Mouse (Mus musculus): ENCODE results near the gene Ubox5. TPM values are rescaled to one million over a fixed set of nuclear protein-coding genes. Genes with fewer than 3 reads are reported as not detected.

The Ubox5 gene
- polyA plus RNA-seq, 2 experiments, result 11.8 to 14.3 TPM

- Histone ChIP-seq H3K9me3 (ENCODE audit: control insufficient read depth, low read length) (no peaks in the 10 kb centered on the region), H3K4me1 (ENCODE audit: control insufficient read depth, insufficient read depth, low read length) (no peaks in the 10 kb centered on the region), H3K36me3 (ENCODE audit: control insufficient read depth, insufficient read depth, low read length) (peaks cover 27% of the 10 kb centered on the region), H3K27ac (replicated peaks; ENCODE audit: low read depth, low read length) (no peak overlapping the region), H3K4me3 (replicated peaks; ENCODE audit: low read length) (no peak overlapping the region), H3K27me3 (ENCODE audit: control insufficient read depth, insufficient read depth, low read length) (no peaks in the 10 kb centered on the region), H3K9ac (ENCODE audit: low read depth, low read length, severe bottlenecking) (no peak overlapping the region), H3K4me2 (replicated peaks; ENCODE audit: low read depth, low read length, severe bottlenecking) (no peak overlapping the region)
- ATAC-seq (ENCODE audit: low FRiP score, low read depth) (no peak), DNase-seq (ENCODE audit: low spot score) (no peak)
- no peak for TF ChIP-seq POLR2A (IDR thresholded peaks at IDR 0.05; ENCODE audit: borderline replicate concordance, extremely low read depth, insufficient read depth, insufficient read length)
- WGBS, result 88% methylated on average over 2 of the region's 2 CpGs
Observed at GRCm38 (mm10) chr2:130588373-130588772, 41.5 kb downstream of the Ubox5 start.

DNA sequence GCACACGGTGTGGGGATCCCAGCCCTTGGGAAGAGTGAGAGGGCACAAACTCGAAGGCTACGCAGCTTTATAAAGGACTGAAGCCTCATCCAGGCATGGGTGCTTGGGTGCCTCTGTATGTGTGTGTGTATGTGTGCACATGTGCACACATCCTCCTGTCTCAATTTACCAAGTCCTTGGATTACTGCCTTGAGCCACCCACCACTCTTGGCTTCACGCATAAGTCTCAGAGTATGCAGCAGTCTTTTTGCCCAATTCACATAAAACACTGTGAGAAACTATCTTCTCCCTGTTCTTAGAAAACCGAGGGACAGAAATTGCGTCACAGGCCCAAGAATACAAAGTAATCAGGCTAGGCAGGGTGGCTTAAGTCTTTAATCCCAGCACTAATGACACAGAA is 43.8 kb downstream of the Ubox5 start:
- Histone ChIP-seq H3K4me2 (replicated peaks; ENCODE audit: low read depth, low read length, severe bottlenecking) (no peak overlapping the region), H3K27ac (replicated peaks; ENCODE audit: low read depth, low read length) (no peak overlapping the region), H3K4me1 (ENCODE audit: control insufficient read depth, insufficient read depth, low read length) (no peaks in the 10 kb centered on the region), H3K36me3 (ENCODE audit: control insufficient read depth, insufficient read depth, low read length) (peaks cover 14% of the 10 kb centered on the region), H3K9me3 (ENCODE audit: control insufficient read depth, low read length) (no peaks in the 10 kb centered on the region), H3K9ac (ENCODE audit: low read depth, low read length, severe bottlenecking) (no peak overlapping the region), H3K4me3 (replicated peaks; ENCODE audit: low read length) (no peak overlapping the region), H3K27me3 (ENCODE audit: control insufficient read depth, insufficient read depth, low read length) (peaks cover 19% of the 10 kb centered on the region)
- DNase-seq (ENCODE audit: low spot score) (no peak), ATAC-seq (ENCODE audit: low FRiP score, low read depth) (no peak)
- WGBS, result 74% methylated on average over 6 of the region's 6 CpGs
- TF ChIP-seq POLR2A (IDR thresholded peaks at IDR 0.05; ENCODE audit: borderline replicate concordance, extremely low read depth, insufficient read depth, insufficient read length), result no peak

DNA sequence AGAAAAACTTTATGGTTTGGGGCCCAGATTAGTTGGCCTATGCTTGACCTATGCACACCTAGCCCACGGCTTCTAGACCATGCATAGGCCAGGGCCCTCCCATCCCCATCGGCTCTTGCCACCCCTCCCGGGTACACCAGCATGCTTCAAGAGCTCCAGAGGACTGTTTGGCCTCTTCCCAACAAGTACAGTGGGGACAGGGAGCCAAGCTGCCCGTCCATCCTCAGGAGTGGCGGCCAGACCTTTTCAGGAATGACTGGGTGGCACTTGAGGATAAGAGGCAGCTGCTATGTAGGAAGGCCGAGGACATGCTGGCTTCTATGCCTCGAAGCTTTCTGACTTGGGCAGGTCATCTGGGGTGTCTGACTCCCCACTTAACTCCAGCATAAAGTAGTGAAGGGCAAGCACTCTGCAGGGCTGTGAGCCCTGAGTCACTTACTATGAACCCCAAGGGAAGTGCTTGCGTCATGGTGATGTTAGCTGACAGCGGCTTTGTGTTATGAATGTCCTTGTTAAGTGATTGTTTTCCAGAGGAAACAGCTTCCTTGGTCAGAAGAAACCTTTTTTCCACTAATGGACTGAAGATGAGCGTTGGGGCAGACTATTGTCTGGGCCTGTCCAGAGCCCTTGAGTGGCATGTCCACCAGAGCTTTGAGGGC is 45.8 kb downstream of the Ubox5 start:
- Histone ChIP-seq H3K27me3 (ENCODE audit: control insufficient read depth, insufficient read depth, low read length) (peaks cover 39% of the 10 kb centered on the region), H3K4me2 (replicated peaks; ENCODE audit: low read depth, low read length, severe bottlenecking) (no peak overlapping the region), H3K4me3 (replicated peaks; ENCODE audit: low read length) (no peak overlapping the region), H3K9me3 (ENCODE audit: control insufficient read depth, low read length) (no peaks in the 10 kb centered on the region), H3K4me1 (ENCODE audit: control insufficient read depth, insufficient read depth, low read length) (peaks cover 6% of the 10 kb centered on the region; the same call in 1 of the 2 replicates), H3K9ac (ENCODE audit: low read depth, low read length, severe bottlenecking) (no peak overlapping the region), H3K27ac (replicated peaks; ENCODE audit: low read depth, low read length) (no peak overlapping the region), H3K36me3 (ENCODE audit: control insufficient read depth, insufficient read depth, low read length) (no peaks in the 10 kb centered on the region)
- ATAC-seq (ENCODE audit: low FRiP score, low read depth) (no peak), DNase-seq (ENCODE audit: low spot score) (no peak)
- no peak for TF ChIP-seq POLR2A (IDR thresholded peaks at IDR 0.05; ENCODE audit: borderline replicate concordance, extremely low read depth, insufficient read depth, insufficient read length)
- 81% methylated on average over 10 of the region's 10 CpGs for WGBS

- ATAC-seq (ENCODE audit: low FRiP score, low read depth), result no peak
- H3K9me3 ChIP-seq (ENCODE audit: control insufficient read depth, low read length), result no peaks in the 10 kb centered on the region
- H3K27ac ChIP-seq (replicated peaks; ENCODE audit: low read depth, low read length), result no peak within 1 kb of the TSS
- TF ChIP-seq POLR2A (IDR thresholded peaks at IDR 0.05; ENCODE audit: borderline replicate concordance, extremely low read depth, insufficient read depth, insufficient read length), result no peak
- peaks cover 54% of the 10 kb centered on the region for H3K27me3 ChIP-seq (ENCODE audit: control insufficient read depth, insufficient read depth, low read length)
- peaks cover 6% of the 10 kb centered on the region; the same call in 1 of the 2 replicates for H3K4me1 ChIP-seq (ENCODE audit: control insufficient read depth, insufficient read depth, low read length)
- H3K4me3 ChIP-seq (replicated peaks; ENCODE audit: low read length), result no peak within 1 kb of the TSS
- H3K4me2 ChIP-seq (replicated peaks; ENCODE audit: low read depth, low read length, severe bottlenecking), result 0 out of 2 replicates have a peak within 1 kb of the TSS, but pooled peaks have one; percentile 57
- no peak within 1 kb of the TSS for H3K9ac ChIP-seq (ENCODE audit: low read depth, low read length, severe bottlenecking)
- 34% methylated on average over 10 of the region's 10 CpGs for WGBS
- no peak for DNase-seq (ENCODE audit: low spot score)
- no peaks in the 10 kb centered on the region for H3K36me3 ChIP-seq (ENCODE audit: control insufficient read depth, insufficient read depth, low read length)
Observed at GRCm38 (mm10) chr2:130582552-130582951, 47.3 kb downstream of the Ubox5 start, which contains the start of gene Avp. Gene Avp, minus strand, starts transcription at chr2:130582554.

- WGBS, result 4% methylated on average over 16 of the region's 16 CpGs
- Histone ChIP-seq H3K4me1 (ENCODE audit: control insufficient read depth, insufficient read depth, low read length) (peaks cover 6% of the 10 kb centered on the region; the same call in 1 of the 2 replicates), H3K27me3 (ENCODE audit: control insufficient read depth, insufficient read depth, low read length) (peaks cover 67% of the 10 kb centered on the region), H3K4me3 (replicated peaks; ENCODE audit: low read length) (peak overlapping the region; percentile 37), H3K4me2 (replicated peaks; ENCODE audit: low read depth, low read length, severe bottlenecking) (peak overlapping the region; percentile 57), H3K9me3 (ENCODE audit: control insufficient read depth, low read length) (no peaks in the 10 kb centered on the region), H3K9ac (ENCODE audit: low read depth, low read length, severe bottlenecking) (peak overlapping the region; percentile 40; the same call in 1 of the 2 replicates), H3K27ac (replicated peaks; ENCODE audit: low read depth, low read length) (no peak overlapping the region), H3K36me3 (ENCODE audit: control insufficient read depth, insufficient read depth, low read length) (no peaks in the 10 kb centered on the region)
- no peak for TF ChIP-seq POLR2A (IDR thresholded peaks at IDR 0.05; ENCODE audit: borderline replicate concordance, extremely low read depth, insufficient read depth, insufficient read length)
- DNase-seq (ENCODE audit: low spot score), result no peak
- no peak for ATAC-seq (ENCODE audit: low FRiP score, low read depth)
Observed at GRCm38 (mm10) chr2:130581201-130581600, 48.6 kb downstream of the Ubox5 start.
